Mouse (Mus musculus) cerebellum, adult (tissue): ENCODE measurements around the gene Plxnb1.
"Not testable (repeated sequence)": the region's sequence is repeated elsewhere in the genome, so short reads cannot be mapped to it uniquely, and the experiment has no call there.

Experiments used
- ATAC-seq: cut with Nextera tagmentation; 2 replicates; pipeline ENCODE4 v1.9.2; 2017; ENCODE audit warnings: mild to moderate bottlenecking, moderate library complexity, mixed read lengths; ENCODE audit not compliant: insufficient number of reproducible peaks, low FRiP score, low TSS enrichment

Gene Plxnb1

GRCm38 (mm10) chr9:109125043-109125442 lies 29.9 kb downstream of the Plxnb1 start:
- no peak for ATAC-seq

- ATAC-seq, result no peak
Measured at GRCm38 (mm10) chr9:109125481-109125880, 30.3 kb downstream of the Plxnb1 start.

- no peak for ATAC-seq
Measured at GRCm38 (mm10) chr9:109127076-109127475, 31.9 kb downstream of the Plxnb1 start.

GRCm38 (mm10) chr9:109128211-109128610 lies 33.0 kb downstream of the Plxnb1 start:
- ATAC-seq, result no peak

GRCm38 (mm10) chr9:109130076-109130475 lies 34.9 kb downstream of the Plxnb1 start:
- ATAC-seq, result no peak

GRCm38 (mm10) chr9:109140414-109140813 lies 45.2 kb downstream of the Plxnb1 start:
- ATAC-seq, result not testable (repeated sequence)

GRCm38 (mm10) chr9:109161941-109162340 lies 66.8 kb downstream of the Plxnb1 start, which contains the start of gene Fbxw21:
TSS of gene Fbxw21 (minus strand) at chr9:109162041.
- no peak for ATAC-seq

- ATAC-seq, result no peak
Measured at GRCm38 (mm10) chr9:109167316-109167715, 72.1 kb downstream of the Plxnb1 start.
